Mouse (Mus musculus): Measurements from ENCODE around the gene Gm10128. TPM values are rescaled to one million over a fixed set of nuclear protein-coding genes. Genes with fewer than 3 reads are reported as not detected.
"Not testable (repeated sequence)": the region's sequence is repeated elsewhere in the genome, so short reads cannot be mapped to it uniquely, and the experiment has no call there.

Gene Gm10128
- not detected in 2 replicates for polyA plus RNA-seq (2015; fragmentation: Nextera tagmentation; extraction: Ambion mirVana)

DNA sequence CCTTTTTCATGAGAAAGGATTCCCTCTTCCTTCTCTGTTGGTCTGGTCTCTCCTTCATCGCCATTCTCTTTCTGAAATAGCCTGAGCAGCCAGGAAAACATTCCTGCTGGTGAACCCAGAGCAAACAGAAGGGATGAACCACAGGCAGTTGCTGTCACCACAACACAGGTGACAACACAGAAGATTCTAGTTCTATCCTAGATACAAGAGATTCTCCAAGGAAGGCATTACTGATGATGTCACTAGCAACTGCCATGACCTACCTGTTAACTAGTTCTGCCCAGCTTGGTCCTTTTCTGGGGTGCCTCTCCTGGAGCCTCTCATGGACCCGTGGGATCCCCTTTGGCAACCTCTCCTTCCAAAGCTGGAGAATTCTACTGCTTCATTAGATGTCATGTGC, at the start of gene Gm10128:
Gm10128 (minus strand) TSS at position 101 of the 400 bp plus-strand sequence.
- H3K4me1 ChIP-seq (ENCODE audit: control insufficient read depth, insufficient read depth, low read length); H3K27me3 ChIP-seq (ENCODE audit: control insufficient read depth, insufficient read depth, low read depth, low read length); H3K9me3 ChIP-seq (replicated peaks; ENCODE audit: control insufficient read depth, low read length, poor library complexity, severe bottlenecking); H3K27ac ChIP-seq (ENCODE audit: low read length); H3K4me2 ChIP-seq (ENCODE audit: low read length); H3K4me3 ChIP-seq (ENCODE audit: low read depth, low read length); H3K9ac ChIP-seq (ENCODE audit: low read depth, low read length); H3K36me3 ChIP-seq (ENCODE audit: control insufficient read depth, insufficient read depth, low read length); ATAC-seq: not testable (repeated sequence)
- WGBS = no CpG with 5 or more reads among the region's 2 CpGs

DNA sequence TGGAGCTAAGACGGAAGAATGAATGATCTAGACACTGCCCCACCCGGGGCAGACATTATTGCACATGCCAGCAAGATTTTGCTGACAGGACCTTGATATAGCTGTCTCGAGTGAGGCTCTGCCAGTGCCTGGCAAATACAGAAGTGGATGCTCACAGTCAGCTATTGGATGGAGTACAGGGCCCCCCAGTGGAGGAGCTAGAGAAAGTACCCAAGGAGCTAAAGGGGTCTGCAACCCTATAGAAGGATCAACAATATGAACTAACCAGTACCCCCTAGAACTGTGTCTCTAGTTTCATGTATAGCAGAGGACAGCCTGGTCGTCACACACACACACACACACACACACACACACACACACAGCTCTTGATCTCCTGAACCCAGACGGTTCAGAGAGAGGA, 37.4 kb upstream of the Gm10128 start:
- not testable (repeated sequence) for H3K4me3 ChIP-seq (ENCODE audit: low read depth, low read length); H3K27me3 ChIP-seq (ENCODE audit: control insufficient read depth, insufficient read depth, low read depth, low read length); H3K27ac ChIP-seq (ENCODE audit: low read length); H3K9ac ChIP-seq (ENCODE audit: low read depth, low read length); ATAC-seq; H3K36me3 ChIP-seq (ENCODE audit: control insufficient read depth, insufficient read depth, low read length); H3K4me1 ChIP-seq (ENCODE audit: control insufficient read depth, insufficient read depth, low read length); H3K4me2 ChIP-seq (ENCODE audit: low read length); H3K9me3 ChIP-seq (replicated peaks; ENCODE audit: control insufficient read depth, low read length, poor library complexity, severe bottlenecking)
- 62% methylated on average over 5 of the region's 5 CpGs for WGBS

DNA sequence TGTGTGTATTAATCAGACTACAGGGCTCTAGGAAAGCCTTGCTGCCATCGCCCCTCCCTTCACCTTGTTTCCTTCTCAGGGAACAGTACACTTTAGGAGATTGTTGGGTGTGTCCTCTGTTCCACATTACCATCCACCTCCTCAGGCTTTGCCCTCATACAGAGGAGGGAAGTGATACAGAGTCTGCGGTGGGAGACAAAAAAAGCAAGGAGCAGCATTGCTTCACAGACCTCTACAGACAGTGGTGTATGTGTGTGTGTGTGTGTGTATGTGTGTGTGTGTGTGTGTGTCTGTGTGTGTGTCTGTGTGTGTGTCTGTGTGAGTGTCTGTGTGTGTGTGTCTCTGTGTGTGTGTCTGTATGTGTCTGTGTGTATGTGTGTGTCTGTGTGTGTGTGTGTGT, 18.7 kb upstream of the Gm10128 start:
- H3K36me3 ChIP-seq (ENCODE audit: control insufficient read depth, insufficient read depth, low read length); H3K4me1 ChIP-seq (ENCODE audit: control insufficient read depth, insufficient read depth, low read length); H3K9ac ChIP-seq (ENCODE audit: low read depth, low read length); ATAC-seq; H3K4me3 ChIP-seq (ENCODE audit: low read depth, low read length); H3K4me2 ChIP-seq (ENCODE audit: low read length); H3K27ac ChIP-seq (ENCODE audit: low read length); H3K27me3 ChIP-seq (ENCODE audit: control insufficient read depth, insufficient read depth, low read depth, low read length); H3K9me3 ChIP-seq (replicated peaks; ENCODE audit: control insufficient read depth, low read length, poor library complexity, severe bottlenecking): not testable (repeated sequence)
- WGBS = 89% methylated on average over 2 of the region's 2 CpGs

DNA sequence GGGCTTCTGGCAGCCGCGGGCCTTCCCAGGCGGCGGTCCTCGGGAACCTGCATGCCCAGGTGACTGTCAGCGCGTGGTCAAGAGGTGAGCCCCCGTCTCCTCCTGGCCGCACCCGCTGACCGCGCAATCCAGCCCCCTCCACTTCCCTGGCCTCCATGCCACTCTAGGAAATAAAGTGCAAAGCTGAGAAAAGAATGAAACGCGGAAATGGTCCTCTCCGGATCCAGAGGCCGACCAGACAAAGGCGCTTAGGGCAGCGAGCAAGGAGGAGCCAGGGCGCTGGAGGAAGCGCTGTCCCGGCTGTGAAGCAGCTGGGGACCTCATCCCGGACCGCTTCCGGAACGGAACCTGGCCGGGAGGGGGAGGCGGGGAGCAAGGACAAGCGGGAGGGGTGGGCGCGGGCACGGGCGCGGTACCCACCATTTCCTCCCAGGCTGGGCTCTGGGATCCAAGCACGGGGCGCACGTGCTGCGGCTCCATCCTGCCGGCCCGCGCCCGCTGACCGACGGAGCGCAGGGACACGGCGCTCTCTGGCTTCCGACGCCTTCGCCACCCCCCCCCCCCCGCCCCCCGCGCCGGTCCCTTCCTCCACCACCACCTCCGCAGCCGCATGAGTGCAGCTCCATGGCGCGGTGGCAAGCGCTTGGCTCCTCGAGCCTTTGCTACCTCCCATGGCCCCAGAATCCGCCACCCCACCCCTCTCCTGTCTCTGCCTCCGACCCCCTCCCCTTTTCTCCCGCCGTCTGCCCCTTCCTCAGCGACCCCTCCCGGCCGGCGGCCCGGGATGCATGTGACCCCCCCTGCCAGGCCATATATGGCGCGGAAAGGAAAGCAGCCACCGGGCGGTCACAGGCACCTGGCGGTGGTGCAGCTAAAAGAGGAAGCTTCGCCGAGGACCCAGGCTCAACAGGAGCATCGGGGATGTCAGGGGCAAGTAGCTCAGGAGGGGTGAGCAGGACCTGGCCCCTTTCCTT, 14.6 kb upstream of the Gm10128 start:
- WGBS = 0% methylated on average over 12 of the region's 76 CpGs
- H3K27me3 ChIP-seq (ENCODE audit: control insufficient read depth, insufficient read depth, low read depth, low read length) = not testable (repeated sequence)

DNA sequence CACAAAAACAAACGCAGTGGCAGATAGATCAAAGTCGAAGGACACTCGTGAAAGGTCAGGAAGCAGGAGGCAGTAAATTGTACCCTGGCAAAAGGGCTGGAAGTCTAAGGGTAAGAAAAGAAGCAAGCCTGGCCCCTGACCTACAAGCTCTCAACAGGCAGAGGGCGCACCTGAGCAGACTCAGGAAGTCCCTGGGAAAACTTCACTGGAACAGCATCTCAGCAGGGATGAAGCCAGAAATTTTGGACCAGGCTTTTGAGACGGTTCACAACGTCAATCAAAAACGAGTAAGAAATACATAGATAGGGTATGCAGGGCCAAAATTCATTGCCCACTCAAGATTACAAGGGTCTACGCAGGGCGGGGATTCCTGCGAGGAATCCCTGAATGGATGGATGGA, 13.7 kb upstream of the Gm10128 start:
- H3K4me1 ChIP-seq (ENCODE audit: control insufficient read depth, insufficient read depth, low read length); H3K9ac ChIP-seq (ENCODE audit: low read depth, low read length); H3K36me3 ChIP-seq (ENCODE audit: control insufficient read depth, insufficient read depth, low read length); ATAC-seq; H3K27me3 ChIP-seq (ENCODE audit: control insufficient read depth, insufficient read depth, low read depth, low read length); H3K9me3 ChIP-seq (replicated peaks; ENCODE audit: control insufficient read depth, low read length, poor library complexity, severe bottlenecking); H3K27ac ChIP-seq (ENCODE audit: low read length): not testable (repeated sequence)
- Histone ChIP-seq H3K4me2 (ENCODE audit: low read length) (peak overlapping the region; percentile 47), H3K4me3 (ENCODE audit: low read depth, low read length) (peak overlapping the region; percentile 36; the same call in 1 of the 2 replicates)
- 1% methylated on average over 6 of the region's 10 CpGs for WGBS

More for the DNA sequence above, 14.6 kb upstream of the Gm10128 start:
- not testable (repeated sequence) for H3K4me1 ChIP-seq (ENCODE audit: control insufficient read depth, insufficient read depth, low read length); H3K9me3 ChIP-seq (replicated peaks; ENCODE audit: control insufficient read depth, low read length, poor library complexity, severe bottlenecking); H3K36me3 ChIP-seq (ENCODE audit: control insufficient read depth, insufficient read depth, low read length); ATAC-seq
- Histone ChIP-seq H3K4me3 (ENCODE audit: low read depth, low read length) (peak overlapping the region; percentile 43), H3K9ac (ENCODE audit: low read depth, low read length) (peak overlapping the region; percentile 65), H3K4me2 (ENCODE audit: low read length) (peak overlapping the region; percentile 54), H3K27ac (ENCODE audit: low read length) (peak overlapping the region; percentile 58; the same call in 1 of the 2 replicates)

DNA sequence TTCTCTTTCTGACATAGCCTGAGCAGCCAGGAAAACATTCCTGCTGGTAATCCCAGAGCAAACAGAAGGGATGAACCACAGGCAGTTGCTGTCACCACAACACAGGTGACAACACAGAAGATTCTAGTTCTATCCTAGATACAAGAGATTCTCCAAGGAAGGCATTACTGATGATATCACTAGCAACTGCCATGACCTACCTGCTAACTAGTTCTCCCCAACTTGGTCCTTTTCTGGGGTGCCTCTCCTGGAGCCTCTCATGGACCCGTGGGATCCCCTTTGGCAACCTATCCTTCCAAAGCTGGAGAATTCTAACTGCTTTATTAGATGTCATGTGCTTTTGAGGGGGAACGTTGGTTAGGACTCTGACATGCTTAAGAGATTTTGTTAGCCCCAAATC, 48.3 kb downstream of the Gm10128 start, which contains the start of gene Gm10338:
Gm10338 (minus strand) TSS at position 101 of the 400 bp plus-strand sequence.
- not testable (repeated sequence) for H3K36me3 ChIP-seq (ENCODE audit: control insufficient read depth, insufficient read depth, low read length); ATAC-seq; H3K9me3 ChIP-seq (replicated peaks; ENCODE audit: control insufficient read depth, low read length, poor library complexity, severe bottlenecking); H3K27ac ChIP-seq (ENCODE audit: low read length); H3K4me3 ChIP-seq (ENCODE audit: low read depth, low read length); H3K9ac ChIP-seq (ENCODE audit: low read depth, low read length); H3K27me3 ChIP-seq (ENCODE audit: control insufficient read depth, insufficient read depth, low read depth, low read length); H3K4me2 ChIP-seq (ENCODE audit: low read length); H3K4me1 ChIP-seq (ENCODE audit: control insufficient read depth, insufficient read depth, low read length)
- WGBS = no CpG with 5 or more reads among the region's 2 CpGs

Other genes starting within 250 kb of the Gm10128 start
- gene Gm3755, start 193.1 kb downstream of the Gm10128 start, polyA plus RNA-seq (2015; fragmentation: Nextera tagmentation; extraction: Ambion mirVana) = 0.31 TPM in 1 of 2 replicates, not detected in the other
- gene Gm3752, start 160.2 kb downstream of the Gm10128 start, polyA plus RNA-seq (2015; fragmentation: Nextera tagmentation; extraction: Ambion mirVana) = 16.3 and 20.7 TPM in 2 replicates
- gene Gm3558, start 75.4 kb downstream of the Gm10128 start, polyA plus RNA-seq (2015; fragmentation: Nextera tagmentation; extraction: Ambion mirVana) = 6.3 and 6.7 TPM in 2 replicates
- gene Gm10338, start 48.4 kb downstream of the Gm10128 start, polyA plus RNA-seq (2015; fragmentation: Nextera tagmentation; extraction: Ambion mirVana) = not detected in 2 replicates
- gene Gm26661, start 147.6 kb upstream of the Gm10128 start, polyA plus RNA-seq (2015; fragmentation: Nextera tagmentation; extraction: Ambion mirVana) = 0.68 and 1.2 TPM in 2 replicates
- gene Flnb, start 174.0 kb upstream of the Gm10128 start, polyA plus RNA-seq (2015; fragmentation: Nextera tagmentation; extraction: Ambion mirVana) = 7.0 and 12.4 TPM in 2 replicates